Comparison of ENCODE assay signal across 8 mouse cellular contexts in genomic region chr5:121833572-121834240, GRCm38 (mm10). TPM values are rescaled to one million over a fixed set of nuclear protein-coding genes. Genes with fewer than 3 reads are reported as not detected.
DNase-seq lines count a peak whose midpoint lies in the region; ATAC-seq and TF ChIP-seq lines count a peak whose summit lies in the region.

No protein-coding gene starts in this region.

- H3K4me2 ChIP-seq in limb, embryonic 14.5 days (replicated peaks; ENCODE audit: low read depth, low read length, severe bottlenecking) = peak overlapping the region; percentile 11; the same call in 1 of the 2 replicates
- peak overlapping the region; percentile 92 for H3K4me2 ChIP-seq in neural tube, embryonic 13.5 days

- WGBS in cerebellum, adult 2 months = 14% methylated on average over 10 of the region's 10 CpGs
- 44% methylated on average over 10 of the region's 10 CpGs for WGBS in embryonic facial prominence, embryonic 10.5 days
- WGBS in limb, embryonic 14.5 days = 38% methylated on average over 10 of the region's 10 CpGs
- 49% methylated on average over 10 of the region's 10 CpGs for WGBS in neural tube, embryonic 13.5 days

- H3K27me3 ChIP-seq in cerebellum, adult 2 months (ENCODE audit: control insufficient read depth, insufficient read depth, low read length) = no peaks in the 10 kb centered on the region
- H3K27me3 ChIP-seq in embryonic facial prominence, embryonic 10.5 days (replicated peaks; ENCODE audit: low read depth, poor library complexity, severe bottlenecking) = peaks cover 87% of the 10 kb centered on the region
- H3K27me3 ChIP-seq in limb, embryonic 14.5 days (ENCODE audit: control insufficient read depth, insufficient read depth, low read length) = peaks cover under 1% of the 10 kb centered on the region; the same call in 1 of the 2 replicates
- peaks cover 50% of the 10 kb centered on the region for H3K27me3 ChIP-seq in neural tube, embryonic 13.5 days

- TF ChIP-seq CTCF in cerebellum, adult 2 months (IDR thresholded peaks at IDR 0.05; ENCODE audit: borderline replicate concordance, insufficient read depth, low read depth, low read length) = no peak

- DNase-seq in cerebellum, adult 2 months = peak; percentile 57 to 67
- no peak for DNase-seq in cerebellum, adult 8-10 months
- DNase-seq in embryonic facial prominence, embryonic 10.5 days (ENCODE audit: low spot score) = no peak
- DNase-seq in heart, postnatal 4 days = peak; percentile 83
- DNase-seq in limb, embryonic 14.5 days (ENCODE audit: low spot score) = no peak
- no peak for DNase-seq in urinary bladder, postnatal 10 days (ENCODE audit: low spot score)

- ATAC-seq in limb, embryonic 14.5 days (ENCODE audit: low FRiP score, low read depth) = no peak
- no peak for ATAC-seq in neural tube, embryonic 13.5 days (ENCODE audit: low read depth)
- no peak for ATAC-seq in inflammation-experienced regulatory T-cells, adult 6 months

- H3K4me3 ChIP-seq in cerebellum, adult 2 months (replicated peaks; ENCODE audit: insufficient read depth, low read depth, low read length) = peak overlapping the region; percentile 89
- peak overlapping the region; percentile 75; the same call in 1 of the 2 replicates for H3K4me3 ChIP-seq in embryonic facial prominence, embryonic 10.5 days
- H3K4me3 ChIP-seq in limb, embryonic 14.5 days (replicated peaks; ENCODE audit: low read length) = no peak overlapping the region
- H3K4me3 ChIP-seq in neural tube, embryonic 13.5 days = 0 out of 2 replicates have a peak overlapping the region, but pooled peaks have one; percentile 2

- TF ChIP-seq POLR2A in cerebellum, adult 2 months (IDR thresholded peaks at IDR 0.05; ENCODE audit: borderline replicate concordance, insufficient read depth, low read length) = no peak
- TF ChIP-seq POLR2A in limb, embryonic 14.5 days (IDR thresholded peaks at IDR 0.05; ENCODE audit: borderline replicate concordance, extremely low read depth, insufficient read depth, insufficient read length) = no peak

- peak overlapping the region; percentile 12; the same call in 1 of the 2 replicates for H3K9ac ChIP-seq in limb, embryonic 14.5 days (ENCODE audit: low read depth, low read length, severe bottlenecking)
- H3K9ac ChIP-seq in neural tube, embryonic 13.5 days = peak overlapping the region; percentile 3; the same call in 1 of the 2 replicates

- H3K4me1 ChIP-seq in cerebellum, adult 2 months (ENCODE audit: control insufficient read depth, insufficient read depth, low read length) = peaks cover 38% of the 10 kb centered on the region
- H3K4me1 ChIP-seq in embryonic facial prominence, embryonic 10.5 days = peaks cover 65% of the 10 kb centered on the region
- peaks cover 47% of the 10 kb centered on the region for H3K4me1 ChIP-seq in limb, embryonic 14.5 days (ENCODE audit: control insufficient read depth, insufficient read depth, low read length)
- H3K4me1 ChIP-seq in neural tube, embryonic 13.5 days (replicated peaks) = peaks cover 71% of the 10 kb centered on the region

- peak overlapping the region; percentile 69 for H3K27ac ChIP-seq in cerebellum, adult 2 months (ENCODE audit: insufficient read depth, low read length)
- H3K27ac ChIP-seq in embryonic facial prominence, embryonic 10.5 days (replicated peaks) = peak overlapping the region; percentile 61; the same call in 1 of the 2 replicates
- no peak overlapping the region for H3K27ac ChIP-seq in limb, embryonic 14.5 days (replicated peaks; ENCODE audit: low read depth, low read length)
- H3K27ac ChIP-seq in neural tube, embryonic 13.5 days (replicated peaks) = no peak overlapping the region

- H3K36me3 ChIP-seq in embryonic facial prominence, embryonic 10.5 days (replicated peaks) = no peaks in the 10 kb centered on the region
- peaks cover under 1% of the 10 kb centered on the region; the same call in 1 of the 2 replicates for H3K36me3 ChIP-seq in limb, embryonic 14.5 days (ENCODE audit: control insufficient read depth, insufficient read depth, low read length)
- H3K36me3 ChIP-seq in neural tube, embryonic 13.5 days = no peaks in the 10 kb centered on the region

- no peaks in the 10 kb centered on the region for H3K9me3 ChIP-seq in embryonic facial prominence, embryonic 10.5 days
- no peaks in the 10 kb centered on the region for H3K9me3 ChIP-seq in limb, embryonic 14.5 days (ENCODE audit: control insufficient read depth, low read length)
- H3K9me3 ChIP-seq in neural tube, embryonic 13.5 days = no peaks in the 10 kb centered on the region

RNA-seq across cellular contexts. Expression of gene Sh2b3, which starts 3.7 kb away (rescaled TPM):
- 30.8 and 31.7 TPM in 2 replicates for polyA plus RNA-seq in cerebellum, adult 2 months (2012; rRNA removed)
- 7.9 TPM in 2 replicates for polyA plus RNA-seq in embryonic facial prominence, embryonic 10.5 days (2016; fragmentation: Nextera tagmentation; extraction: Ambion mirVana)
- 10 to 100 TPM; 36.7 to 39.2 TPM for total RNA-seq in heart, postnatal 4 days (2021)
- polyA plus RNA-seq in limb, embryonic 14.5 days (2012; rRNA removed) = 24.1 and 34.9 TPM in 2 replicates
- polyA plus RNA-seq in limb, embryonic 14.5 days (2014; fragmentation: Nextera tagmentation; extraction: Ambion mirVana) = 18.5 and 19.7 TPM in 2 replicates
- polyA plus RNA-seq in neural tube, embryonic 13.5 days (2015; fragmentation: Nextera tagmentation; extraction: Ambion mirVana) = 6.9 and 7.7 TPM in 2 replicates
- polyA plus RNA-seq in inflammation-experienced regulatory T-cells, adult 6 months (2017; shearing (Covaris generic)) = 10 to 100 TPM in 2 of 3 experiments, 1 to 10 TPM in 1; 4.6 to 15.4 (median 13.6) TPM

RNA-seq across cellular contexts. Expression of gene Pheta1, which starts 15.1 kb away (rescaled TPM):
- polyA plus RNA-seq in cerebellum, adult 2 months (2012; rRNA removed) = 17.6 and 19.0 TPM in 2 replicates
- 56.5 and 60.0 TPM in 2 replicates for polyA plus RNA-seq in embryonic facial prominence, embryonic 10.5 days (2016; fragmentation: Nextera tagmentation; extraction: Ambion mirVana)
- total RNA-seq in heart, postnatal 4 days (2021) = 10 to 100 TPM in 1 of 2 experiments, 1 to 10 TPM in 1; 9.3 to 10.9 TPM
- 30.1 and 40.2 TPM in 2 replicates for polyA plus RNA-seq in limb, embryonic 14.5 days (2012; rRNA removed)
- 21.3 and 28.0 TPM in 2 replicates for polyA plus RNA-seq in limb, embryonic 14.5 days (2014; fragmentation: Nextera tagmentation; extraction: Ambion mirVana)
- 41.1 and 41.5 TPM in 2 replicates for polyA plus RNA-seq in neural tube, embryonic 13.5 days (2015; fragmentation: Nextera tagmentation; extraction: Ambion mirVana)
- 1 to 10 TPM in 2 of 3 experiments, under 1 TPM in 1; 0.25 to 1.5 (median 1.0) TPM for polyA plus RNA-seq in inflammation-experienced regulatory T-cells, adult 6 months (2017; shearing (Covaris generic))

Comparison
In these comparisons a context has a peak if more than half of its experiments do, and no peak if none do; other contexts are left out.
1. DNase-seq: peak in cerebellum, adult 2 months (2 of 2) and heart, postnatal 4 days (single experiment); none in cerebellum, adult 8-10 months (single experiment), embryonic facial prominence, embryonic 10.5 days (single experiment), limb, embryonic 14.5 days (single experiment) and urinary bladder, postnatal 10 days (single experiment).
2. H3K27ac ChIP-seq: peak in cerebellum, adult 2 months (single experiment) and embryonic facial prominence, embryonic 10.5 days (single experiment); none in limb, embryonic 14.5 days (single experiment) and neural tube, embryonic 13.5 days (single experiment).